Mouse (Mus musculus): ENCODE measurements at regions not wholly inside any gene's neighbourhood (a gene's known extent, or its start where the extent isn't known, plus 50 kb on each side); places are given as distances from the start of the nearest gene placed in this dataset.

DNA sequence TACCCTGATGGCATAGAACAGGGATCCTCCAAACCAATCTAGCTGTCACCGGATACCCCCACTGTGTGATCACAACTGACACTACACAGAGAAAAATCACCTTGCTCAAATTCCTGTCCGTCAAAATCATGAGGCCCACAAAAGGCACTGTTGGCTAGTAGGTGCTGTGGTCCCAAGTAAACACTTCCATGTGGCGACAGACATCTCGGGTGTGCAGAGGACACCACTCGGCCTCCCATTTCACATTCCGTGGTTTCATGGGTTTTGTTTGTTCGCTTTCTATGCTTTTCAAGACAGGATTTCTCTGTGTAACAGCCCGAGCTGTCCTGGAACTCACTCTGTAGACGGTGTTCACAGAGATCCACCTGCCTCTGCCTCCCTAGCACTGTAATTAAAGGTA, 162.2 kb downstream of the Tmx1 start:
- TF ChIP-seq CTCF (IDR thresholded peaks at IDR 0.05) = no peak
- TF ChIP-seq EP300 (IDR thresholded peaks at IDR 0.05) = no peak
